Mouse (Mus musculus) heart, postnatal 0 days (tissue): ENCODE data around the gene Oip5.

Source experiments
- CTCF ChIP-seq: IDR thresholded peaks from 2 replicates; pipeline ENCODE4 v1.5.1; 2016; ENCODE audit warnings: antibody characterized with exemption, control low read depth, low read depth
- EP300 ChIP-seq: IDR thresholded peaks from 2 replicates; pipeline ENCODE4 v1.6.1; 2016; ENCODE audit warnings: antibody characterized with exemption, low read depth

GRCm38 (mm10) chr2:119607023-119607422, 11.2 kb downstream of the Oip5 start:
- TF ChIP-seq CTCF, result peak; percentile 25; the same call in 1 of the 2 replicates
- no peak for TF ChIP-seq EP300
